Mouse (Mus musculus): ENCODE results near the gene Wnk4.

DNA sequence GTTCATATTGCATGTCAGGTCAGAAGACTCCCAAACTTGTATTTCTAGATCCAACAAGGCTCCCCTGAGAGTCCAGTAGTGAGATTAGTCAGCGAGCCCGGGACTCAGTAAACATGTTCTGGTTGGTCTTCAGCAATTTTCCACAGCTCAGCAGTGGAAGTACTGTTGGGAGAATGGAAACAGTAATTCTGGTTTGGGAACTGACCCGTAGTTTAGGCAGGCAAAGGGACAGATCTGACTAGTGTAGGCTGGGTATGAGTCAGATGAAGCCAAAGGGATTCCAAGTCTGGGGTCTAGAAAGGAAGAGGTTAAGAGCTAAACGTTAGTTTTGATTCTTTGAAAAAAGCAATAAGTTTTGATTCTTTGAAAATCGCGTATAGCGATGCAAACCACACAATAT lies 7.4 kb upstream of the Wnk4 start:
- TF ChIP-seq CTCF (conservative IDR thresholded peaks at IDR 0.05; ENCODE audit: low read length) = no peak
- no peak for TF ChIP-seq POU5F1 (IDR thresholded peaks at IDR 0.05; ENCODE audit: borderline replicate concordance, low read length)

All from E14TG2a.4 (cell line).